Mouse (Mus musculus) c-Kit-positive CD71-positive TER-119-positive erythroid progenitor cells, embryonic 14.5 days (primary cell): Measurements from ENCODE around the gene Zfp574.

Source experiments
- DNase-seq: peaks from one replicate; pipeline ENCODE4 v3.0.0-alpha.2; 2013; ENCODE audit warnings: low spot score

Zfp574 gene

GRCm38 (mm10) chr7:25072716-25073390, 486 bp downstream of the Zfp574 start:
- no peak for DNase-seq

GRCm38 (mm10) chr7:25073924-25074323, 1.6 kb downstream of the Zfp574 start:
- no peak for DNase-seq

GRCm38 (mm10) chr7:25076296-25076662, 3.9 kb downstream of the Zfp574 start:
- DNase-seq: peak; percentile 40

GRCm38 (mm10) chr7:25076663-25077413, 4.5 kb downstream of the Zfp574 start:
- DNase-seq: peak; percentile 97

GRCm38 (mm10) chr7:25077414-25077755, 5.0 kb downstream of the Zfp574 start:
- DNase-seq: no peak

GRCm38 (mm10) chr7:25079496-25080026, 7.2 kb downstream of the Zfp574 start:
- no peak for DNase-seq

GRCm38 (mm10) chr7:25080431-25080830, 8.1 kb downstream of the Zfp574 start:
- no peak for DNase-seq

- DNase-seq: no peak
These were observed 10.1 kb downstream of the Zfp574 start for GRCm38 (mm10) chr7:25082510-25082909.

GRCm38 (mm10) chr7:25084621-25085020, 12.3 kb downstream of the Zfp574 start:
- DNase-seq: no peak

- DNase-seq: no peak
These were observed 14.3 kb downstream of the Zfp574 start for GRCm38 (mm10) chr7:25086656-25087055.

GRCm38 (mm10) chr7:25087256-25087912, 15.0 kb downstream of the Zfp574 start:
- DNase-seq: no peak

GRCm38 (mm10) chr7:25087972-25088371, 15.6 kb downstream of the Zfp574 start:
- no peak for DNase-seq

GRCm38 (mm10) chr7:25088531-25088930, 16.2 kb downstream of the Zfp574 start:
- no peak for DNase-seq

GRCm38 (mm10) chr7:25088968-25089367, 16.6 kb downstream of the Zfp574 start:
- DNase-seq: no peak

GRCm38 (mm10) chr7:25089875-25090274, 17.5 kb downstream of the Zfp574 start:
- DNase-seq: no peak

- no peak for DNase-seq
These were observed 25.8 kb downstream of the Zfp574 start for GRCm38 (mm10) chr7:25098169-25098568.

- DNase-seq: no peak
These were observed 27.2 kb downstream of the Zfp574 start for GRCm38 (mm10) chr7:25099581-25099980.

GRCm38 (mm10) chr7:25105411-25106160, 33.2 kb downstream of the Zfp574 start:
- DNase-seq: peak; percentile 71

- no peak for DNase-seq
These were observed 34.6 kb downstream of the Zfp574 start for GRCm38 (mm10) chr7:25106790-25107502.

- no peak for DNase-seq
These were observed 37.0 kb downstream of the Zfp574 start for GRCm38 (mm10) chr7:25109355-25109754.

GRCm38 (mm10) chr7:25110336-25110735, 38.0 kb downstream of the Zfp574 start:
- DNase-seq: no peak
